Mouse (Mus musculus) ES-E14 (cell line): ENCODE results near the gene Med27.

Experiments used
- HCFC1 ChIP-seq: IDR thresholded peaks from 2 replicates; pipeline ENCODE4 v1.6.1; 2012; ENCODE audit warnings: low read length, inconsistent platforms, borderline replicate concordance; ENCODE audit not compliant: insufficient read depth
- ZC3H11A ChIP-seq: IDR thresholded peaks from 2 replicates; pipeline ENCODE4 v1.6.1; 2012; ENCODE audit warnings: low read depth, mild to moderate bottlenecking, inconsistent platforms, low read length, borderline replicate concordance

- TF ChIP-seq HCFC1 (no peak), ZC3H11A (no peak)
Measured at GRCm38 (mm10) chr2:29486491-29486890, 139.9 kb downstream of the Med27 start.
